Mouse (Mus musculus) MEL-GATA-1-ER (cell line): ENCODE data around the gene Akap6.

Experiments used
- DNase-seq: peaks from one replicate; pipeline ENCODE4 v3.0.0-alpha.2; 2012; ENCODE audit warnings: low read depth; ENCODE audit errors: extremely low read depth

Gene Akap6

GRCm38 (mm10) chr12:52904046-52904445, 204.9 kb downstream of the Akap6 start:
- no peak for DNase-seq

GRCm38 (mm10) chr12:52908448-52909066, 209.4 kb downstream of the Akap6 start:
- no peak for DNase-seq

GRCm38 (mm10) chr12:52910345-52910744, 211.2 kb downstream of the Akap6 start:
- DNase-seq = no peak

- peak; percentile 14 for DNase-seq
These were observed 211.6 kb downstream of the Akap6 start for GRCm38 (mm10) chr12:52910819-52911218.

GRCm38 (mm10) chr12:52918939-52919338, 219.8 kb downstream of the Akap6 start:
- peak; percentile 25 for DNase-seq

- DNase-seq = no peak
These were observed 223.3 kb downstream of the Akap6 start for GRCm38 (mm10) chr12:52922510-52922909.

GRCm38 (mm10) chr12:52925448-52925847, 226.3 kb downstream of the Akap6 start:
- no peak for DNase-seq

GRCm38 (mm10) chr12:52933832-52934231, 234.6 kb downstream of the Akap6 start:
- no peak for DNase-seq

GRCm38 (mm10) chr12:52934989-52935388, 235.8 kb downstream of the Akap6 start:
- no peak for DNase-seq

GRCm38 (mm10) chr12:52938786-52939185, 239.6 kb downstream of the Akap6 start:
- DNase-seq = no peak

GRCm38 (mm10) chr12:52939324-52939946, 240.3 kb downstream of the Akap6 start:
- no peak for DNase-seq

- DNase-seq = no peak
These were observed 242.8 kb downstream of the Akap6 start for GRCm38 (mm10) chr12:52941941-52942340.

GRCm38 (mm10) chr12:52944274-52944673, 245.1 kb downstream of the Akap6 start:
- DNase-seq = no peak

- no peak for DNase-seq
These were observed 245.8 kb downstream of the Akap6 start for GRCm38 (mm10) chr12:52944949-52945348.

GRCm38 (mm10) chr12:52950660-52951059, 251.5 kb downstream of the Akap6 start:
- no peak for DNase-seq

- DNase-seq = no peak
These were observed 258.4 kb downstream of the Akap6 start for GRCm38 (mm10) chr12:52957587-52957986.

GRCm38 (mm10) chr12:52957994-52958393, 258.8 kb downstream of the Akap6 start:
- DNase-seq = no peak

- no peak for DNase-seq
These were observed 292.6 kb downstream of the Akap6 start for GRCm38 (mm10) chr12:52991745-52992144.

GRCm38 (mm10) chr12:53012336-53012735, 313.2 kb downstream of the Akap6 start:
- DNase-seq = no peak

GRCm38 (mm10) chr12:53014539-53014938, 315.4 kb downstream of the Akap6 start:
- no peak for DNase-seq

GRCm38 (mm10) chr12:53024575-53025246, 325.5 kb downstream of the Akap6 start:
- DNase-seq = no peak

- no peak for DNase-seq
These were observed 328.1 kb downstream of the Akap6 start for GRCm38 (mm10) chr12:53027308-53027707.

GRCm38 (mm10) chr12:53028926-53029325, 329.7 kb downstream of the Akap6 start:
- DNase-seq = no peak
